Mouse (Mus musculus): ENCODE measurements around the gene Vmn1r95.
"Not testable (repeated sequence)": the region's sequence is repeated elsewhere in the genome, so short reads cannot be mapped to it uniquely, and the experiment has no call there.

The Vmn1r95 gene

DNA sequence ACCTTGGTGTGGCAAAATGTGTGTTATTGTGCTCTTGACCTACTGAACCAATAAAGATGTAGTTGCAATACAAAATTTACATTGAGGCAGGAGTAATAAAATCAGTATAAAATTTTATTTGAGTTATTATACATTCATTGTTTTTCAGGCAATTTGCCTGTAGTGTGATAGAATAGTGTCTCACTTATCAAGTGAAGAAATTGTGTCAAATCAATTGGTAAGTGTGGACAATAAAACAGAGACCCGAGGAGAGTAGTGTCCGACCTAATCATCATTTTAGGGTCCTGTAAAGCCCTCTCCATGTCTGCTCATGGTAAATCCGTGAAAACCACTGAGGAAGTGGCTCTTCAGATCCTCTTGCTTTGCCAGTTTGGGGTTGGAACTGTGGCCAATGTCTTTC lies at the start of gene Vmn1r95:
Vmn1r95 (plus strand) TSS at position 301 of the 400 bp plus-strand sequence.
- not testable (repeated sequence) for DNase-seq (ENCODE audit: low spot score in 2 of 2)

DNA sequence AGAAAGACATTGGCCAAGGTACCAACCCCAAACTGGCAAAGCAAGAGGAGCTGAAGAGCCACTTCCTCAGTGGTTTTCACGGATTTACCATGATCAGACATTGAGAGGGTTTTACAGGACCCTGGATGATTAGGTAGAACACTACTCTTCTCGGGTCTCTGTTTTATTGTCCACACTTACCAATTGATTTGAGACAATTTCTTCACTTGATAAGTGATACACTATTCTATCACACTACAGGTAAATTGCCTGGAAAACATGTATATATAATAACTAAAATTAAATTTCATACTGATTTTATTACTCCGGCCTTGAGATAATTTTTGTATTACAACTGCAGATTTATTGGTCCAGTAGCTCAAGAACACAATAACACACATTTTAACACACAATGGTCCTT lies 25.2 kb upstream of the Vmn1r95 start, which contains the start of gene Vmn1r94:
Vmn1r94 (minus strand) TSS at position 101 of the 400 bp plus-strand sequence.
- not testable (repeated sequence) for DNase-seq (ENCODE audit: low spot score in 2 of 2)

DNA sequence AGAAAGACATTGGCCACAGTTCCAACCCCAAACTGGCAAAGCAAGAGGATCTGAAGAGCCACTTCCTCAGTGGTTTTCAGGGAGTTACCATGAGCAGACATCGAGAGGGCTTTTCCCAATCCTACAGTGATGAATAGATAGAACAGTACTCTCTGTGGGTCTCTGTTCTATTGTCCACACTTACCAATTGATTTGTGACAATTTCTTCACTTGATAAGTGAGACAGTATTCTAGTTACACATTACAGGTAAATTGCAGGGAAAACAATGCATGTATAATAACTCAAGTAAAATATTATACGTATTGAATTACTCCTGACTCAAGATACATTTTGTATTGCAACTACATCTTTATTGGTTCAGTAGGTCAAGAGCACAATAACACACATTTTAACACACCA lies 12.0 kb downstream of the Vmn1r95 start, which contains the start of gene Gm6164:
Gm6164 (minus strand) TSS at position 101 of the 400 bp plus-strand sequence.
- not testable (repeated sequence) for DNase-seq (ENCODE audit: low spot score in 2 of 2)

DNA sequence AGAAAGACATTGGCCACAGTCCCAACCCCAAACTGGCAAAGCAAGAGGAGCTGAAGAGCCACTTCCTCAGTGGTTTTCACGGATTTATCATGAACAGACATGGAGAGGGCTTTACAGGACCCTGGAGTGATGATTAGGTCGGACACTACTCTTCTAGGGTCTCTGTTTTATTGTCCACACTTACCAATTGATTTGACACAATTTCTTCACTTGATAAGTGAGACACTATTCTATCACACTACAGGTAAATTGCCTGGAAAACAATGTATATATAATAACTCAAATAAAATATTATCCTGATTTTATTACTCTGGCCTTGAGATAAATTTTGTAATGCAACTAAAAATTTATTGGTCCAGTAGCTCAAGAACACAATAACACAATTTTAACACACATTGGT lies 40.2 kb downstream of the Vmn1r95 start, which contains the start of gene Gm4498:
Gm4498 (minus strand) TSS at position 101 of the 400 bp plus-strand sequence.
- not testable (repeated sequence) for DNase-seq (ENCODE audit: low spot score in 2 of 2)

Data from left cerebral cortex, adult 9 months (tissue).